Mouse (Mus musculus): ENCODE measurements at regions not wholly inside any gene's neighbourhood (a gene's known extent, or its start where the extent isn't known, plus 50 kb on each side); places are given as distances from the start of the nearest gene placed in this dataset.
"Not testable (repeated sequence)": the region's sequence is repeated elsewhere in the genome, so short reads cannot be mapped to it uniquely, and the experiment has no call there.

GRCm38 (mm10) chr1:124410236-124410635 lies 364.9 kb upstream of the Dpp10 start:
- H3K4me3 ChIP-seq (replicated peaks; ENCODE audit: low read length) = no peak overlapping the region
- H3K36me3 ChIP-seq (ENCODE audit: insufficient read depth, low read length) = no peaks in the 10 kb centered on the region
- no peaks in the 10 kb centered on the region for H3K9me3 ChIP-seq (ENCODE audit: low read length)
- no peak for TF ChIP-seq NANOG (IDR thresholded peaks at IDR 0.05; ENCODE audit: borderline replicate concordance, low read length)
- no peaks in the 10 kb centered on the region for H3K4me1 ChIP-seq (replicated peaks; ENCODE audit: low read depth, low read length)
- no peaks in the 10 kb centered on the region for H3K27me3 ChIP-seq (ENCODE audit: insufficient read depth, low read length)

- no peaks in the 10 kb centered on the region for H3K27me3 ChIP-seq (ENCODE audit: insufficient read depth, low read length)
- TF ChIP-seq CTCF (conservative IDR thresholded peaks at IDR 0.05; ENCODE audit: low read length) = no peak
- TF ChIP-seq POU5F1 (IDR thresholded peaks at IDR 0.05; ENCODE audit: borderline replicate concordance, low read length) = no peak
- TF ChIP-seq NANOG (IDR thresholded peaks at IDR 0.05; ENCODE audit: borderline replicate concordance, low read length) = no peak
- no peaks in the 10 kb centered on the region for H3K9me3 ChIP-seq (ENCODE audit: low read length)
Measured at GRCm38 (mm10) chr1:124409781-124410180, 364.4 kb upstream of the Dpp10 start.

GRCm38 (mm10) chr1:124369604-124370003 lies 324.2 kb upstream of the Dpp10 start:
- no peak for TF ChIP-seq NANOG (IDR thresholded peaks at IDR 0.05; ENCODE audit: borderline replicate concordance, low read length)
- TF ChIP-seq POU5F1 (IDR thresholded peaks at IDR 0.05; ENCODE audit: borderline replicate concordance, low read length) = no peak
- no peak for TF ChIP-seq CTCF (conservative IDR thresholded peaks at IDR 0.05; ENCODE audit: low read length)
- H3K4me3 ChIP-seq (replicated peaks; ENCODE audit: low read length) = no peak overlapping the region
- H3K27me3 ChIP-seq (ENCODE audit: insufficient read depth, low read length) = no peaks in the 10 kb centered on the region
- no peaks in the 10 kb centered on the region for H3K9me3 ChIP-seq (ENCODE audit: low read length)
- no peaks in the 10 kb centered on the region for H3K4me1 ChIP-seq (replicated peaks; ENCODE audit: low read depth, low read length)
- no peaks in the 10 kb centered on the region for H3K36me3 ChIP-seq (ENCODE audit: insufficient read depth, low read length)

More at GRCm38 (mm10) chr1:124409781-124410180, 364.4 kb upstream of the Dpp10 start:
- Histone ChIP-seq H3K4me1 (replicated peaks; ENCODE audit: low read depth, low read length) (no peaks in the 10 kb centered on the region), H3K36me3 (ENCODE audit: insufficient read depth, low read length) (no peaks in the 10 kb centered on the region), H3K4me3 (replicated peaks; ENCODE audit: low read length) (no peak overlapping the region)

GRCm38 (mm10) chr1:124348491-124348890 lies 303.1 kb upstream of the Dpp10 start:
- peaks cover 34% of the 10 kb centered on the region for H3K9me3 ChIP-seq (ENCODE audit: low read length)
- not testable (repeated sequence) for H3K4me1 ChIP-seq (replicated peaks; ENCODE audit: low read depth, low read length); H3K4me3 ChIP-seq (replicated peaks; ENCODE audit: low read length); H3K27me3 ChIP-seq (ENCODE audit: insufficient read depth, low read length); H3K36me3 ChIP-seq (ENCODE audit: insufficient read depth, low read length)

- no peak for TF ChIP-seq NANOG (IDR thresholded peaks at IDR 0.05; ENCODE audit: borderline replicate concordance, low read length)
- no peak for TF ChIP-seq POU5F1 (IDR thresholded peaks at IDR 0.05; ENCODE audit: borderline replicate concordance, low read length)
- no peak for TF ChIP-seq CTCF (conservative IDR thresholded peaks at IDR 0.05; ENCODE audit: low read length)
- Histone ChIP-seq H3K4me1 (replicated peaks; ENCODE audit: low read depth, low read length) (no peaks in the 10 kb centered on the region), H3K4me3 (replicated peaks; ENCODE audit: low read length) (no peak overlapping the region), H3K9me3 (ENCODE audit: low read length) (no peaks in the 10 kb centered on the region), H3K36me3 (ENCODE audit: insufficient read depth, low read length) (no peaks in the 10 kb centered on the region), H3K27me3 (ENCODE audit: insufficient read depth, low read length) (no peaks in the 10 kb centered on the region)
Measured at GRCm38 (mm10) chr1:124339444-124339843, 294.1 kb upstream of the Dpp10 start.

GRCm38 (mm10) chr1:124338648-124339047 lies 293.3 kb upstream of the Dpp10 start:
- no peak for TF ChIP-seq CTCF (conservative IDR thresholded peaks at IDR 0.05; ENCODE audit: low read length)
- no peak for TF ChIP-seq NANOG (IDR thresholded peaks at IDR 0.05; ENCODE audit: borderline replicate concordance, low read length)
- no peak for TF ChIP-seq POU5F1 (IDR thresholded peaks at IDR 0.05; ENCODE audit: borderline replicate concordance, low read length)
- no peak overlapping the region for H3K4me3 ChIP-seq (replicated peaks; ENCODE audit: low read length)
- H3K9me3 ChIP-seq (ENCODE audit: low read length) = no peaks in the 10 kb centered on the region
- no peaks in the 10 kb centered on the region for H3K4me1 ChIP-seq (replicated peaks; ENCODE audit: low read depth, low read length)
- no peaks in the 10 kb centered on the region for H3K27me3 ChIP-seq (ENCODE audit: insufficient read depth, low read length)
- H3K36me3 ChIP-seq (ENCODE audit: insufficient read depth, low read length) = no peaks in the 10 kb centered on the region

- TF ChIP-seq POU5F1 (IDR thresholded peaks at IDR 0.05; ENCODE audit: borderline replicate concordance, low read length) = no peak
- TF ChIP-seq CTCF (conservative IDR thresholded peaks at IDR 0.05; ENCODE audit: low read length) = no peak
- TF ChIP-seq NANOG (IDR thresholded peaks at IDR 0.05; ENCODE audit: borderline replicate concordance, low read length) = no peak
- Histone ChIP-seq H3K36me3 (ENCODE audit: insufficient read depth, low read length) (no peaks in the 10 kb centered on the region), H3K27me3 (ENCODE audit: insufficient read depth, low read length) (no peaks in the 10 kb centered on the region), H3K4me3 (replicated peaks; ENCODE audit: low read length) (no peak overlapping the region), H3K9me3 (ENCODE audit: low read length) (no peaks in the 10 kb centered on the region), H3K4me1 (replicated peaks; ENCODE audit: low read depth, low read length) (no peaks in the 10 kb centered on the region)
Measured at GRCm38 (mm10) chr1:124332294-124332693, 286.9 kb upstream of the Dpp10 start.
